Comparison of ENCODE assay signal across 22 mouse cellular contexts in the genomic region with DNA sequence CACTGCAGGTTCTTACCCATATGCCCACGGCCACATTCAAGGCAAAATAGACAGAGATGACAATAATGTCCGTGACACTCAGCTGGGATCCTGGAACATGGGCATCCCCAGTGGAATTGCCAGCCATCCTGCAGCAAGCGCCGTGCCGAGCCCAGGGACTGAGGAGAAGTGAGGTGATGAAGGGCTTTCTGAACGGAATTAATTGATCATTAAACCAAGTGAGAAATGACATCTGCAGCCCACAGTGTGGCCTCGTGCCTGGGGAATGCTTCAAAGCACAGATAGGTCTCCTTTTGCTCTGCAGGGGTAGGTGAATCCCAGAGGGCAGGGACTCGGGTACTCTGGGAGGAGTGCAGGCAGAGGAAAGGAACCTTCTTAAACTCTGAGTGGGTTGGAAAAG. TPM values are rescaled to one million over a fixed set of nuclear protein-coding genes. Genes with fewer than 3 reads are reported as not detected.
DNase-seq lines count a peak whose midpoint lies in the region; ATAC-seq and TF ChIP-seq lines count a peak whose summit lies in the region.
"Had no signal": no experiment of that assay in that cellular context is flagged by ENCODE, and none has a peak within 500 bp of the region (broad histone marks: within the 10 kb centered on the region; RNA-seq: fewer than 3 reads in every experiment).

No protein-coding gene starts in this region.

- H3K9ac ChIP-seq in kidney, embryonic 14.5 days (ENCODE audit: low read depth, low read length), result no peak overlapping the region
- H3K9ac ChIP-seq in kidney, postnatal 0 days (ENCODE audit: low read depth, low read length), result no peak overlapping the region
- H3K9ac ChIP-seq: embryonic facial prominence, embryonic 13.5 days; forebrain, embryonic 13.5 days; forebrain, postnatal 0 days; hindbrain, embryonic 13.5 days had no signal

- H3K9me3 ChIP-seq in kidney, embryonic 14.5 days (ENCODE audit: control insufficient read depth, low read length), result no peaks in the 10 kb centered on the region
- no peaks in the 10 kb centered on the region for H3K9me3 ChIP-seq in kidney, postnatal 0 days (replicated peaks; ENCODE audit: low read length)
- H3K9me3 ChIP-seq: embryonic facial prominence, embryonic 13.5 days; forebrain, embryonic 13.5 days; heart, embryonic 10.5 days; hindbrain, embryonic 13.5 days had no signal

- no peak overlapping the region for H3K27ac ChIP-seq in kidney, embryonic 14.5 days (ENCODE audit: low read depth, low read length)
- 0 out of 2 replicates have a peak overlapping the region, but pooled peaks have one; percentile 15 for H3K27ac ChIP-seq in kidney, postnatal 0 days
- H3K27ac ChIP-seq: embryonic facial prominence, embryonic 13.5 days; forebrain, embryonic 13.5 days; heart, embryonic 10.5 days; hindbrain, embryonic 13.5 days had no signal

- peak; percentile 74 for DNase-seq in kidney, adult 11 months
- peak; percentile 58 to 72 for DNase-seq in kidney, adult 8-10 months
- no peak for DNase-seq in kidney, postnatal 0 days (ENCODE audit: low spot score)
- DNase-seq in kidney, postnatal 36 days, result peak; percentile 62 to 69
- no peak for DNase-seq in layer of hippocampus, adult 9-10 months (ENCODE audit: low spot score)
- DNase-seq: adrenal gland, postnatal 25 days; cerebellum, adult 18-20 months; cerebellum, adult 9-11 months; cerebellum, postnatal 36 days; forebrain, postnatal 0 days; gastrocnemius, postnatal 25 days; heart, adult 18-20 months; heart, postnatal 14 days had no signal

- no peak overlapping the region for H3K4me3 ChIP-seq in kidney, embryonic 14.5 days (ENCODE audit: low read length)
- no peak overlapping the region for H3K4me3 ChIP-seq in kidney, postnatal 0 days (replicated peaks; ENCODE audit: low read depth, low read length)
- H3K4me3 ChIP-seq: embryonic facial prominence, embryonic 13.5 days; forebrain, embryonic 13.5 days; heart, embryonic 10.5 days; hindbrain, embryonic 13.5 days had no signal

- WGBS in kidney, embryonic 14.5 days, result 66% methylated on average over 8 of the region's 8 CpGs
- 67% methylated on average over 8 of the region's 8 CpGs for WGBS in kidney, postnatal 0 days

- no peaks in the 10 kb centered on the region for H3K36me3 ChIP-seq in kidney, embryonic 14.5 days (ENCODE audit: control insufficient read depth, insufficient read depth, low read length)
- H3K36me3 ChIP-seq in kidney, postnatal 0 days (ENCODE audit: insufficient read depth, low read length), result no peaks in the 10 kb centered on the region
- H3K36me3 ChIP-seq: embryonic facial prominence, embryonic 13.5 days; heart, embryonic 10.5 days; hindbrain, embryonic 13.5 days had no signal

- H3K4me2 ChIP-seq in kidney, embryonic 14.5 days (replicated peaks; ENCODE audit: low read depth, low read length), result no peak overlapping the region
- no peak overlapping the region for H3K4me2 ChIP-seq in kidney, postnatal 0 days (ENCODE audit: low read length)
- H3K4me2 ChIP-seq: embryonic facial prominence, embryonic 13.5 days; forebrain, embryonic 13.5 days; hindbrain, embryonic 13.5 days had no signal

- no peak for TF ChIP-seq CTCF in kidney, postnatal 0 days (IDR thresholded peaks at IDR 0.05; ENCODE audit: low read depth)

- H3K4me1 ChIP-seq in kidney, embryonic 14.5 days (ENCODE audit: control insufficient read depth, insufficient read depth, low read length), result no peaks in the 10 kb centered on the region
- no peaks in the 10 kb centered on the region for H3K4me1 ChIP-seq in kidney, postnatal 0 days (replicated peaks; ENCODE audit: insufficient read depth, low read length)
- H3K4me1 ChIP-seq: embryonic facial prominence, embryonic 13.5 days had no signal

- no peak for ATAC-seq in kidney, embryonic 14.5 days (ENCODE audit: low FRiP score, low TSS enrichment)
- ATAC-seq in kidney, postnatal 0 days (replicated peaks; ENCODE audit: low FRiP score, low read depth), result no peak
- ATAC-seq: activated CD4-positive, CD25-positive, alpha-beta regulatory T cell, adult 4 months; forebrain, embryonic 13.5 days; forebrain, postnatal 0 days; Patski had no signal

- H3K27me3 ChIP-seq in kidney, embryonic 14.5 days (ENCODE audit: control insufficient read depth, insufficient read depth, low read length), result no peaks in the 10 kb centered on the region
- no peaks in the 10 kb centered on the region for H3K27me3 ChIP-seq in kidney, postnatal 0 days (ENCODE audit: insufficient read depth, low read length)
- H3K27me3 ChIP-seq: CH12.LX; embryonic facial prominence, embryonic 13.5 days; forebrain, embryonic 13.5 days; hindbrain, embryonic 13.5 days; Patski had no signal

RNA-seq across cellular contexts. Expression of gene Slc5a10, which starts 0.8 kb away (rescaled TPM):
- 0.11 and 0.16 TPM in 2 replicates for polyA plus RNA-seq in kidney, embryonic 14.5 days (2014; fragmentation: Nextera tagmentation; extraction: Ambion mirVana)
- 19.6 and 21.2 TPM in 2 replicates for polyA plus RNA-seq in kidney, postnatal 0 days (2015; fragmentation: Nextera tagmentation; extraction: Ambion mirVana)
- polyA plus RNA-seq: activated CD4-positive, CD25-positive, alpha-beta regulatory T cell, adult 4 months; embryonic facial prominence, embryonic 13.5 days; forebrain, embryonic 13.5 days; heart, embryonic 10.5 days; heart, embryonic 14.5 days; hindbrain, embryonic 13.5 days; Patski had no signal

RNA-seq across cellular contexts. Expression of gene Fam83g, which starts 35.9 kb away (rescaled TPM):
- polyA plus RNA-seq in kidney, embryonic 14.5 days (2014; fragmentation: Nextera tagmentation; extraction: Ambion mirVana), result 1.8 and 1.9 TPM in 2 replicates
- 2.7 and 2.9 TPM in 2 replicates for polyA plus RNA-seq in kidney, postnatal 0 days (2015; fragmentation: Nextera tagmentation; extraction: Ambion mirVana)
- polyA plus RNA-seq: Patski had no signal

RNA-seq across cellular contexts. Expression of gene Prpsap2, which starts 42.1 kb away (rescaled TPM):
- 28.0 and 31.7 TPM in 2 replicates for polyA plus RNA-seq in kidney, embryonic 14.5 days (2014; fragmentation: Nextera tagmentation; extraction: Ambion mirVana)
- polyA plus RNA-seq in kidney, postnatal 0 days (2015; fragmentation: Nextera tagmentation; extraction: Ambion mirVana), result 27.8 and 28.2 TPM in 2 replicates

Comparison
In these comparisons a context has a peak if more than half of its experiments do, and no peak if none do; other contexts are left out.
1. DNase-seq: peak in kidney, adult 11 months (single experiment), kidney, adult 8-10 months (2 of 2) and kidney, postnatal 36 days (2 of 2); none in kidney, postnatal 0 days (single experiment) and layer of hippocampus, adult 9-10 months (single experiment).
2. RNA of gene Slc5a10, which starts 0.8 kb away (polyA plus RNA-seq): 19.6 to 21.2 TPM in kidney, postnatal 0 days; 0.11 to 0.16 TPM in kidney, embryonic 14.5 days; every median in the first group is over 10 times any median in the second.